Mouse (Mus musculus): ENCODE data around the gene Utrn.

The Utrn gene

GRCm38 (mm10) chr10:12874577-12875277, 5.6 kb upstream of the Utrn start:
- DNase-seq (ENCODE audit: extremely low spot score, low read depth, low spot score), result no peak

- DNase-seq (ENCODE audit: extremely low spot score, low read depth, low spot score), result no peak
These were observed 681 bp upstream of the Utrn start for GRCm38 (mm10) chr10:12869846-12870245.

GRCm38 (mm10) chr10:12868189-12869028, 756 bp downstream of the Utrn start:
- DNase-seq (ENCODE audit: extremely low spot score, low read depth, low spot score), result no peak

GRCm38 (mm10) chr10:12867733-12868188, 1.4 kb downstream of the Utrn start:
- no peak for DNase-seq (ENCODE audit: extremely low spot score, low read depth, low spot score)

GRCm38 (mm10) chr10:12866971-12867732, 2.0 kb downstream of the Utrn start:
- no peak for DNase-seq (ENCODE audit: extremely low spot score, low read depth, low spot score)

GRCm38 (mm10) chr10:12865201-12865600, 4.0 kb downstream of the Utrn start:
- no peak for DNase-seq (ENCODE audit: extremely low spot score, low read depth, low spot score)

GRCm38 (mm10) chr10:12863581-12863980, 5.6 kb downstream of the Utrn start:
- DNase-seq (ENCODE audit: extremely low spot score, low read depth, low spot score), result no peak

GRCm38 (mm10) chr10:12862047-12862446, 7.1 kb downstream of the Utrn start:
- no peak for DNase-seq (ENCODE audit: extremely low spot score, low read depth, low spot score)

- no peak for DNase-seq (ENCODE audit: extremely low spot score, low read depth, low spot score)
These were observed 7.8 kb downstream of the Utrn start for GRCm38 (mm10) chr10:12861381-12861780.

- no peak for DNase-seq (ENCODE audit: extremely low spot score, low read depth, low spot score)
These were observed 8.4 kb downstream of the Utrn start for GRCm38 (mm10) chr10:12860765-12861164.

- no peak for DNase-seq (ENCODE audit: extremely low spot score, low read depth, low spot score)
These were observed 8.8 kb downstream of the Utrn start for GRCm38 (mm10) chr10:12860331-12860730.

- no peak for DNase-seq (ENCODE audit: extremely low spot score, low read depth, low spot score)
These were observed 11.1 kb downstream of the Utrn start for GRCm38 (mm10) chr10:12858017-12858416.

- no peak for DNase-seq (ENCODE audit: extremely low spot score, low read depth, low spot score)
These were observed 14.9 kb downstream of the Utrn start for GRCm38 (mm10) chr10:12854298-12854697.

GRCm38 (mm10) chr10:12853776-12854175, 15.4 kb downstream of the Utrn start:
- no peak for DNase-seq (ENCODE audit: extremely low spot score, low read depth, low spot score)

GRCm38 (mm10) chr10:12853196-12853620, 16.0 kb downstream of the Utrn start:
- DNase-seq (ENCODE audit: extremely low spot score, low read depth, low spot score), result no peak

- no peak for DNase-seq (ENCODE audit: extremely low spot score, low read depth, low spot score)
These were observed 16.6 kb downstream of the Utrn start for GRCm38 (mm10) chr10:12852416-12853195.

GRCm38 (mm10) chr10:12850781-12851471, 18.2 kb downstream of the Utrn start:
- DNase-seq (ENCODE audit: extremely low spot score, low read depth, low spot score), result no peak

- DNase-seq (ENCODE audit: extremely low spot score, low read depth, low spot score), result no peak
These were observed 20.6 kb downstream of the Utrn start for GRCm38 (mm10) chr10:12848322-12849108.

GRCm38 (mm10) chr10:12842543-12842942, 26.6 kb downstream of the Utrn start:
- no peak for DNase-seq (ENCODE audit: extremely low spot score, low read depth, low spot score)

All from hindlimb bud, embryonic 11.5 days (tissue).